Mouse (Mus musculus): Measurements from ENCODE around the gene Lrp5. TPM values are rescaled to one million over a fixed set of nuclear protein-coding genes. Genes with fewer than 3 reads are reported as not detected.

The Lrp5 gene
- polyA plus RNA-seq, 1 experiment, result 33.8 TPM

DNA sequence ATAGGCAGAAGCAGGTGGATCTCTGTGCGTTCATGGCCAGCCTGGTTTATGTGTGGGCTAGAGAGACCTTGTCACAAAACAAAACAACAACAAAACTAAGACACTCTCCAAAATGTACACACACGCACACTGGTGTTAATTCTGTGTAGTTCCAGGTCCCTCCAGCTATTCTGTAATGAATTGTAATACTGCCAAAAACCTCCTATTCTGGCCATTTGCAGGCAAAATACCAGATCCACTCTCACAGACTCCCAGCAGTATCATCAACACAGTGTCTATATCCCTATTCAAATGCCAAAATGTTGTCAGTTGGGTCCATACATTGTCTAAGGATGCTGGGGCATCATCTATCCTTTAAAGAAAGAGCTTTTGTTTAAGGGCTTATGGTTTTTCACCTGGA, 141.4 kb downstream of the Lrp5 start:
- Histone ChIP-seq H3ac (ENCODE audit: control insufficient read depth, insufficient read length, low read depth) (no peak overlapping the region), H3K79me3 (ENCODE audit: low read depth) (peaks cover 70% of the 10 kb centered on the region), H3K4me3 (ENCODE audit: insufficient read depth, poor library complexity, severe bottlenecking) (no peak overlapping the region), H3K79me2 (ENCODE audit: control insufficient read depth, insufficient read depth) (peaks cover 97% of the 10 kb centered on the region), H3K27me3 (ENCODE audit: control insufficient read depth, insufficient read depth, insufficient read length) (no peaks in the 10 kb centered on the region), H3K36me3 (ENCODE audit: control insufficient read depth, insufficient read depth) (peaks cover 29% of the 10 kb centered on the region)
- TF ChIP-seq MYOD1 (IDR thresholded peaks at IDR 0.05; ENCODE audit: control insufficient read depth, insufficient read length, low read depth) (no peak), MYOG (IDR thresholded peaks at IDR 0.05; ENCODE audit: control insufficient read depth, extremely low read depth, insufficient read length) (no peak), MAX (IDR thresholded peaks at IDR 0.05) (no peak), USF1 (IDR thresholded peaks at IDR 0.05; ENCODE audit: low read depth) (no peak), CEBPB (IDR thresholded peaks at IDR 0.05; ENCODE audit: low read depth) (no peak), FOSL1 (IDR thresholded peaks at IDR 0.05; ENCODE audit: insufficient read depth, low read length, poor library complexity, severe bottlenecking) (no peak), CTCF (IDR thresholded peaks at IDR 0.05; ENCODE audit: control insufficient read depth, insufficient read depth, insufficient read length) (no peak)

DNA sequence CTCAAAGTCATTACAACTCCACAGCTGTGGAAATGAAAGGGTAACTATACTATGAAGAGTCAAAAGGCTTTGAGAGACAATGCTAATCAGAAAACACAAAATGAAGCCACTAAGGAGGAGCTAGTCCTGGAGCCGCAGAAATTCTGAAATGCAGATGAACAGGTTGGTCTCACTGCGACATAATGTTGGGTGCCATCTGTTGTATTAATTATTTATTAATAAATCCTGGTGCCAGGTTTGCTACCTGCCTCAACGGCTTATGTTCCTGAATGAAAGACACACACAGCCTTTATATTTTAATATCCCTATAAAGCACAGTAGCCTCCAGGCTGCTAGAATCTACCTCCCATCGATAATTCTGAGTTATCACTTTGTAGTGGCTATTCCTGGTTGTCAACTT, 143.8 kb downstream of the Lrp5 start:
- H3K79me3 ChIP-seq (ENCODE audit: low read depth), result peaks cover 63% of the 10 kb centered on the region
- TF ChIP-seq MYOD1 (IDR thresholded peaks at IDR 0.05; ENCODE audit: control insufficient read depth, insufficient read length, low read depth), result no peak
- TF ChIP-seq CTCF (IDR thresholded peaks at IDR 0.05; ENCODE audit: control insufficient read depth, insufficient read depth, insufficient read length), result no peak
- no peak for TF ChIP-seq MYOG (IDR thresholded peaks at IDR 0.05; ENCODE audit: control insufficient read depth, extremely low read depth, insufficient read length)
- TF ChIP-seq MAX (IDR thresholded peaks at IDR 0.05), result no peak
- no peak for TF ChIP-seq USF1 (IDR thresholded peaks at IDR 0.05; ENCODE audit: low read depth)
- no peak for TF ChIP-seq FOSL1 (IDR thresholded peaks at IDR 0.05; ENCODE audit: insufficient read depth, low read length, poor library complexity, severe bottlenecking)
- TF ChIP-seq CEBPB (IDR thresholded peaks at IDR 0.05; ENCODE audit: low read depth), result no peak
- no peak overlapping the region for H3K4me3 ChIP-seq (ENCODE audit: insufficient read depth, poor library complexity, severe bottlenecking)
- H3K79me2 ChIP-seq (ENCODE audit: control insufficient read depth, insufficient read depth), result peaks cover 97% of the 10 kb centered on the region
- H3ac ChIP-seq (ENCODE audit: control insufficient read depth, insufficient read length, low read depth), result no peak overlapping the region
- H3K36me3 ChIP-seq (ENCODE audit: control insufficient read depth, insufficient read depth), result peaks cover 26% of the 10 kb centered on the region
- no peaks in the 10 kb centered on the region for H3K27me3 ChIP-seq (ENCODE audit: control insufficient read depth, insufficient read depth, insufficient read length)

DNA sequence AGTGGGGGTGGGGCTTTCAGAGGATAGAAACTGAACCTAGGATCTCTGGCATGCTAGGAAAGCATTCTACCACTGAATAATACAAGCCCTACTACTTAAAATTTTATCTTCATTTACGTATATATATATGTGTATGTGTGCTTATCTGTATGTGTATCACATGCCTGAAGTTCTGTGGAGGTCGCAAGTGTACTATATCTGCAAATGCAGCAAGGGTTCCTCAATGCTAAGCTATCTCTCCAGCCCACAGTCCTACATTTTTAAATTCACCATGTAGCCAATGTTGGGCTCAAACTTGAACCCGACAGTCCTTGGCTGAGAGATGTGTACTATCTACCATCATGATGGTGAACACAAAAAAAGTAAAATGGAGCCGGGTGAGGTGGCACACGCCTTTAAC, 145.4 kb downstream of the Lrp5 start:
- Histone ChIP-seq H3K4me3 (ENCODE audit: insufficient read depth, poor library complexity, severe bottlenecking) (no peak overlapping the region), H3ac (ENCODE audit: control insufficient read depth, insufficient read length, low read depth) (no peak overlapping the region), H3K27me3 (ENCODE audit: control insufficient read depth, insufficient read depth, insufficient read length) (no peaks in the 10 kb centered on the region), H3K36me3 (ENCODE audit: control insufficient read depth, insufficient read depth) (peaks cover 21% of the 10 kb centered on the region), H3K79me2 (ENCODE audit: control insufficient read depth, insufficient read depth) (peaks cover 99% of the 10 kb centered on the region), H3K79me3 (ENCODE audit: low read depth) (peaks cover 63% of the 10 kb centered on the region)
- TF ChIP-seq MAX (IDR thresholded peaks at IDR 0.05) (no peak), CEBPB (IDR thresholded peaks at IDR 0.05; ENCODE audit: low read depth) (no peak), CTCF (IDR thresholded peaks at IDR 0.05; ENCODE audit: control insufficient read depth, insufficient read depth, insufficient read length) (no peak), USF1 (IDR thresholded peaks at IDR 0.05; ENCODE audit: low read depth) (no peak), FOSL1 (IDR thresholded peaks at IDR 0.05; ENCODE audit: insufficient read depth, low read length, poor library complexity, severe bottlenecking) (no peak), MYOD1 (IDR thresholded peaks at IDR 0.05; ENCODE audit: control insufficient read depth, insufficient read length, low read depth) (no peak), MYOG (IDR thresholded peaks at IDR 0.05; ENCODE audit: control insufficient read depth, extremely low read depth, insufficient read length) (no peak)

DNA sequence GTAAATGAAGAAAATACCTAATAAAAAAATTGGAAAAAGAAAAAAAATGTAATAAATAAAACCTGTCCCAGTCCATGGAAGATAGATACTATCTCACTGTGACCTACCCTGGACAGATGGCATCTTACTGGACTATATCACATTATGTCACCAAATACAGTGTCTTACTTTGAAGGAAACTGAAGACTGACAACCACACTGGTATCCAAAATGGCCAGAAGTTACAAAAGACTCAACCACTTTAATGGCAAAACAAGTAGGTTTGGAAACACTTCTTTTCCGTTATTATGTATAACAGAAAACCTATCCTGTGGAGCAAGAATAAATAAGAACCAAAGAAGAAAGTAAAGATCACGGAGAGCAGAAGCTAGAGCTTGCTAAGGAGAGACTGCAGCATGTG, 146.1 kb downstream of the Lrp5 start:
- no peak overlapping the region for H3K4me3 ChIP-seq (ENCODE audit: insufficient read depth, poor library complexity, severe bottlenecking)
- H3K79me2 ChIP-seq (ENCODE audit: control insufficient read depth, insufficient read depth), result peaks cover 99% of the 10 kb centered on the region
- peaks cover 62% of the 10 kb centered on the region for H3K79me3 ChIP-seq (ENCODE audit: low read depth)
- H3ac ChIP-seq (ENCODE audit: control insufficient read depth, insufficient read length, low read depth), result no peak overlapping the region
- TF ChIP-seq CEBPB (IDR thresholded peaks at IDR 0.05; ENCODE audit: low read depth) (no peak), FOSL1 (IDR thresholded peaks at IDR 0.05; ENCODE audit: insufficient read depth, low read length, poor library complexity, severe bottlenecking) (no peak), MAX (IDR thresholded peaks at IDR 0.05) (no peak), USF1 (IDR thresholded peaks at IDR 0.05; ENCODE audit: low read depth) (no peak), MYOD1 (IDR thresholded peaks at IDR 0.05; ENCODE audit: control insufficient read depth, insufficient read length, low read depth) (no peak), CTCF (IDR thresholded peaks at IDR 0.05; ENCODE audit: control insufficient read depth, insufficient read depth, insufficient read length) (no peak), MYOG (IDR thresholded peaks at IDR 0.05; ENCODE audit: control insufficient read depth, extremely low read depth, insufficient read length) (no peak)
- peaks cover 27% of the 10 kb centered on the region for H3K36me3 ChIP-seq (ENCODE audit: control insufficient read depth, insufficient read depth)
- H3K27me3 ChIP-seq (ENCODE audit: control insufficient read depth, insufficient read depth, insufficient read length), result no peaks in the 10 kb centered on the region

DNA sequence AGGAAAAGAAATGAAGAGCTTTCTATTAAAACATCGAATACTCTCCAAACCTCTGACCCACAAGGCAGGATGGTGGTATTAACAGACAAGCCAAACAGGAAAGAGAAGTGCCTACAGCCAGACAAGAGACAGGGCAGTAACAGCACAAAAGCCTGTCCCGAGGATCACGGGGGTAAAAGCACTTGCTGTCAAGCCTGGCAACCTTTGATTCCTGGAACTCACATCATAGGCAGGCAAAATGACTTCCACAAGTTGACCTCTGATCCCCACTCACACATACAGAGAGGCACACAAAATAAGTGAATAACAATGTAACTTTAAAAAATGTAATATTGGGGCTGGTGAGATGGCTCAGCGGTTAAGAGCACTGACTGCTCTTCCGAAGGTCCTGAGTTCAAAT, 146.9 kb downstream of the Lrp5 start:
- TF ChIP-seq MAX (IDR thresholded peaks at IDR 0.05), result no peak
- TF ChIP-seq USF1 (IDR thresholded peaks at IDR 0.05; ENCODE audit: low read depth), result no peak
- TF ChIP-seq MYOG (IDR thresholded peaks at IDR 0.05; ENCODE audit: control insufficient read depth, extremely low read depth, insufficient read length), result no peak
- no peak for TF ChIP-seq CEBPB (IDR thresholded peaks at IDR 0.05; ENCODE audit: low read depth)
- TF ChIP-seq FOSL1 (IDR thresholded peaks at IDR 0.05; ENCODE audit: insufficient read depth, low read length, poor library complexity, severe bottlenecking), result no peak
- no peak for TF ChIP-seq MYOD1 (IDR thresholded peaks at IDR 0.05; ENCODE audit: control insufficient read depth, insufficient read length, low read depth)
- TF ChIP-seq CTCF (IDR thresholded peaks at IDR 0.05; ENCODE audit: control insufficient read depth, insufficient read depth, insufficient read length), result no peak
- H3K36me3 ChIP-seq (ENCODE audit: control insufficient read depth, insufficient read depth), result peaks cover 32% of the 10 kb centered on the region
- no peak overlapping the region for H3K4me3 ChIP-seq (ENCODE audit: insufficient read depth, poor library complexity, severe bottlenecking)
- no peaks in the 10 kb centered on the region for H3K27me3 ChIP-seq (ENCODE audit: control insufficient read depth, insufficient read depth, insufficient read length)
- peaks cover 99% of the 10 kb centered on the region for H3K79me2 ChIP-seq (ENCODE audit: control insufficient read depth, insufficient read depth)
- peaks cover 62% of the 10 kb centered on the region for H3K79me3 ChIP-seq (ENCODE audit: low read depth)
- no peak overlapping the region for H3ac ChIP-seq (ENCODE audit: control insufficient read depth, insufficient read length, low read depth)

DNA sequence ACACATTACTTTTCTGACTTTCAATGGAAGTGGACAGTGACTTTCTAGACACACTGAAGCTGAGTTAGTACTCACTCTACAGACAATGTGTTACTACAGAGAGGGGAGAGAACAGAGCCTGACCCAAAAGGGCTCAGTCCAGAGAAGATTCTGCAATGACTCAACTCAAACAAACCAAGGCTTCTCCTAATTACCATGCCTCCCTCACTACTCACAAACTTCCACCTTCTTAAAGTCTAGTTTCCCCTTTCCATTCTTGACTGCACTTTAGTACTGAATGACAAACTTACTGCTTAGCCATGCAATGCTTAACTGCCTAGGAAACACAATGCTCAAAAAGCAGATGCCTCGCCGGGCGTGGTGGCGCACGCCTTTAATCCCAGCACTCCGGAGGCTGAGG, 148.7 kb downstream of the Lrp5 start:
- no peak for TF ChIP-seq MYOG (IDR thresholded peaks at IDR 0.05; ENCODE audit: control insufficient read depth, extremely low read depth, insufficient read length)
- TF ChIP-seq MYOD1 (IDR thresholded peaks at IDR 0.05; ENCODE audit: control insufficient read depth, insufficient read length, low read depth), result no peak
- no peak for TF ChIP-seq CEBPB (IDR thresholded peaks at IDR 0.05; ENCODE audit: low read depth)
- TF ChIP-seq FOSL1 (IDR thresholded peaks at IDR 0.05; ENCODE audit: insufficient read depth, low read length, poor library complexity, severe bottlenecking), result no peak
- no peak for TF ChIP-seq CTCF (IDR thresholded peaks at IDR 0.05; ENCODE audit: control insufficient read depth, insufficient read depth, insufficient read length)
- no peak for TF ChIP-seq MAX (IDR thresholded peaks at IDR 0.05)
- no peak for TF ChIP-seq USF1 (IDR thresholded peaks at IDR 0.05; ENCODE audit: low read depth)
- Histone ChIP-seq H3K4me3 (ENCODE audit: insufficient read depth, poor library complexity, severe bottlenecking) (no peak overlapping the region), H3K79me2 (ENCODE audit: control insufficient read depth, insufficient read depth) (peaks cover 99% of the 10 kb centered on the region), H3K27me3 (ENCODE audit: control insufficient read depth, insufficient read depth, insufficient read length) (no peaks in the 10 kb centered on the region), H3K79me3 (ENCODE audit: low read depth) (peaks cover 70% of the 10 kb centered on the region), H3K36me3 (ENCODE audit: control insufficient read depth, insufficient read depth) (peaks cover 28% of the 10 kb centered on the region), H3ac (ENCODE audit: control insufficient read depth, insufficient read length, low read depth) (no peak overlapping the region)
